Mouse (Mus musculus) Muller cell, postnatal 12 days (primary cell): Measurements from ENCODE around the gene Cd300lg.
A peak's percentile ranks its signal among the peaks of the same experiment; 100 is the strongest.

Experiments
- DNase-seq: peaks from one replicate; pipeline ENCODE4 v3.0.0-alpha.2; 2015; ENCODE audit errors: inconsistent ontology term

Gene Cd300lg

GRCm38 (mm10) chr11:102041350-102041949, at the start of gene Cd300lg:
TSS of gene Cd300lg (plus strand) at chr11:102041509.
- DNase-seq, result no peak

DNA sequence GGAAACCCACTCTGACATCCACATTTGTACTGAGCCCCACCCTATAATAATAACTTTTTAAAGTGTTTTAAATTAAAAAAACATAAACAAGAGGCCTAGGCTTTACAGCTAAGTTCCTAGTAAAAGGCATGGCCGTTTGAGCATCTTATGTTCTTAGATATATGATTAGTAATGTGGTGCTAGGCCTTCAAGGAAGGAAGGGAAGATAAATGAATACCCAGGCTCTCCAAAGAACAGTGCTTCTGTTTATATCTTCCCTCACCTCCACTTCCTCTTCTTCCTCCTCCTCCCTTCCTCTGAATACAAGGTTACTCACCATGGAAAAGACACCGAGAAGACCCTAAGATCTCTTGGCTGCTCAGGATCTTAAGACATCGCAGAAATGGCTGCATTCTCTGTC, 49.5 kb upstream of the Cd300lg start:
- no peak for DNase-seq

DNA sequence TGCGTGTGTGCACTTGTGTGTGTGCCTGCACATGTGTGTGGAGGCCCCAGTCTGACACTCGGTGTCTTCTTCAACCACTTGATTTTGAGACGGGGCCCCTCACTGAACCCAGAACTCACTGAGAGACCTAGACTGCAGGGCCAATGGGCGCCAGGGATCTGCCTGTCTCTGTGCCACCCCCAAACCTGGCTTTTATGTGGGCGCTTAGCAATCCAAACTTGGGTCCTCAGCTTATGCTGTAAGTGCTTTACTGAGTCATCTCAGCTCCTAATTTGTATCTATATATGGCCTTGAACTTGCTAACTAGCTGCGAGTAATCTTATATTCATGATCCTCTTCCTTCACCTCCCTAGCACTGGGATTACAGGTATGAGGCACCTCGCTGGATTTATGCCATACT, 48.9 kb upstream of the Cd300lg start:
- no peak for DNase-seq

DNA sequence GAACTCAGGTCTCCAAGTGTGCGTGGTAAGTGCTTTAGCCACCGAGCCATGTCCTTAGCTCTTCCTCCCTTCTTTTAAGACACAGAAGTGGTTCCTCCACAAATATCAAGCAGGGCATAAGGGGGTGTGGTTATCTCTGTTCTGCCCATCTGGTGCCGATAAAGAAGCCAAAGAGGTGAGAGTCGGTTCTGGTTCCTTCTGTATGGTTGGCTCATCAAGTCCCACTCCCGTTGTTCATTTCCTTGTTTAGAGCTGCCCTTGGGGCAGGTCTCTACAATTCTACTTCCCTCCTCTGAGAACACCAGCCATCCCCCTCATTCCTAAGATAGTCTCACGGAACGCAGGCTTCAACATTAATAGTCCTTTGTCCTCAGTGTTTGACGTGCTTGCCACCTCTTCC, 47.2 kb upstream of the Cd300lg start:
- DNase-seq, result no peak

DNA sequence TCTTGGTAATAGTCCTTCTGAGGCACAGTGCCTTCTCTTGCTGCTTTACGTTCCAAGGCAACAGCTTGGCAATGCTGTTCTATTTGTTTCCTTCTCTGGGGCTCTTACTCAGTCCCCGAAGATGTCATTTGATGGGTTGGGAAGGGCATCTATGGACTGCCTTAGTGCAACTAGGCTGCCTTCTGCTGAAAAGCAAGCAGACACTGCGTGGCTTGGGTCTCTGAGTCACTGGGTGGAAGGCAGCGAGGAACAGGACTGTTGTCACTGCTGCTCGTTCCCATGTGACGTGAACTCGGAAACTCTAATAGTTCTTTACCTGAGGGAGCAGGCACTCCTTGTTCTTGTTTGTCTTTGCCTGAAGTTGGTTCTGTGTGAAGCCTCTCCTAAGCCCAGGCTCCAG, 45.4 kb upstream of the Cd300lg start:
- no peak for DNase-seq

GRCm38 (mm10) chr11:101998258-101998657, 43.1 kb upstream of the Cd300lg start:
- peak; percentile 34 for DNase-seq

- DNase-seq, result no peak
These were observed 41.8 kb upstream of the Cd300lg start for GRCm38 (mm10) chr11:101999466-101999865.

- DNase-seq, result no peak
These were observed 37.1 kb upstream of the Cd300lg start for GRCm38 (mm10) chr11:102004251-102004650.

- DNase-seq, result no peak
These were observed 35.0 kb upstream of the Cd300lg start for GRCm38 (mm10) chr11:102006271-102006670.

- DNase-seq, result no peak
These were observed 34.6 kb upstream of the Cd300lg start for GRCm38 (mm10) chr11:102006688-102007087.

DNA sequence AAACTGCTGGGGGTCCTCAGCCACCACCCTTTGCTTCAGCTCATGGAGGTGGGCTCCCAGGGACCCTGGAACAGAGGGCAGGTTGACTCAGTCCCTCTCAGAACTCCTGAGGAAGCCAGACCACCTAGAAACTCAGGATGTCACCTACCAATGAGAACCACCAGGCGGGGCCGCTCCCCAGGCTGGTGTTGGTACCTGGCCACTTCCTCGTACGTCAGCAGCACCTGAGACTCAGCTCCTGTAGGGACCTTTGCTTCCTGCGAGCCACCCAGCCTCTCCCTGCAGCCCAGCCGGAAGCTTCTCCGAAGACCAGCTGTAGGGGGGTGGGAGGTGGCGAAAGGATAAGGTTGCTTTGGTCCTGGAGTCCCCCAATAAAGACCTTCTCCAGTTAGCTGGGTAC, 32.9 kb upstream of the Cd300lg start:
- DNase-seq, result no peak

DNA sequence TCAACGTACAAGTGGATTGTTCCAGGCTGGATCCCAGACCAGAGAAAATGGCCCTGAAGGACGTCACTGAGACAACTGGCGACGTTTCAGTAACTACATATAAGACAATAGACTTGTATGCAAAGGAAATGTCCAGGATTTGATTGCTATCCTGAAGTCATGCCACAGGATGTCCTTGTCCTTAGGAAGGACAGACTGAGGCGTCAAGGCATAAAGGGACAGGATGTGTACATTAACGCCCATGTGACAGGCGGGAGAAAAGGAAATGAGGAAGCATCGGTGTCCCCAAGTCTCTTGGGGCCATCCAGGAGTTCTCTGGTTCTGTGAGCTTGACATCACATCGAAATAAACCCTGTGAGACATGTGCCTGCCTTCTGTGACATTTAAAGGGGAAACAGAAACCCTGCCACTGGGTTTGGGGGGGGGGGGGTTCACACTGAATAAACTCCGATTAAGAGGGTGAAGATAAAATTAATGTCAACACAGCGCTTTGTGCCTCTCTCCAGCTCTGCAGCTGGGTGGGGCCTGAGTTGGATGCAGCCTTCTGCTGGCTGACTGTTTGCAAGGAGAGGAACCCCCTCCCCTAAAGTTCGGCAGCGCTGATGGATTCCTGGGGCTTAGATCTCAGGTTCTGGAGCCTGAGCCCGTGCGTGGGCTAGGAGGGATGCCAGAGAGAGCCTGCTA, 32.2 kb upstream of the Cd300lg start:
- DNase-seq, result no peak

- peak; percentile 19 for DNase-seq
These were observed 31.2 kb upstream of the Cd300lg start for GRCm38 (mm10) chr11:102010140-102010539.

DNA sequence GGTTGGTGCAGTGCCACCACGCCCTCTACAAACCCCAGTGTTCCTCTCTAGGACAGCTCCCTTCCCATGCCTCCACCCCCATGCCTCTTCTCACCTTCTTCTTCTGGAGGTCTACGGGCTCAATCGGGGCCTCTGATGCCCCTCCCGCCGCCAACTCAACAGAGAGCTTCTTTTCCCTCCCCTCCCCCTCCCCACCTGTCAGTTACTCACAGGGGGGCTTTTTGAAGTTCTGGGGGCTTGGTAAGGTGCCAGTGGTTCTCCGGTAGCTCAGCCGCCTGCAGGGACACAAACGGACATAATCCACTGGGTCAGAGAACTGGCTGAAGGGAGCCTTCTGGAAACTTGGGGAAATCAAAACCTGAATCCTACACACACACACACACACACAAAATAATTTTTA, 29.8 kb upstream of the Cd300lg start:
- no peak for DNase-seq

- no peak for DNase-seq
These were observed 28.1 kb upstream of the Cd300lg start for GRCm38 (mm10) chr11:102013201-102013600.

- no peak for DNase-seq
These were observed 25.8 kb upstream of the Cd300lg start for GRCm38 (mm10) chr11:102015472-102015871.

DNA sequence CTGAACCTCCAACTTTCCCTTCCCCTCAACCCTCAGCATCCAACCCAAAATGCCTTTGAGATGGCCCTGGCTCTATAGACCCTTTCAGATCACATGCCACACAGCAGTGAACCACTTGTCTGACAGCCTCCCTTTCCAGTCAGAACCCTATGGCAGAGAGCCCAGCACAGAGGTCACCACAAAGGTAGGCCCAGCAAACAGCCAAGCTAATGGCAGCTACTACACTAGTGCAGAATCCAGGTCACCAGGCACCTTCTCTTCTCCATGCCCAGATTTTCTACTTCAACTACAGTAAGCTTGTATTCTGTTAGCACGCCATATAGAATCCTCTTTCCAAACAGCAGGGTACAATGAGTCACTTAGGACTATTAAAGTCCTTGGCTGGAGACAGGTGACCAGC, 25.2 kb upstream of the Cd300lg start:
- no peak for DNase-seq

DNA sequence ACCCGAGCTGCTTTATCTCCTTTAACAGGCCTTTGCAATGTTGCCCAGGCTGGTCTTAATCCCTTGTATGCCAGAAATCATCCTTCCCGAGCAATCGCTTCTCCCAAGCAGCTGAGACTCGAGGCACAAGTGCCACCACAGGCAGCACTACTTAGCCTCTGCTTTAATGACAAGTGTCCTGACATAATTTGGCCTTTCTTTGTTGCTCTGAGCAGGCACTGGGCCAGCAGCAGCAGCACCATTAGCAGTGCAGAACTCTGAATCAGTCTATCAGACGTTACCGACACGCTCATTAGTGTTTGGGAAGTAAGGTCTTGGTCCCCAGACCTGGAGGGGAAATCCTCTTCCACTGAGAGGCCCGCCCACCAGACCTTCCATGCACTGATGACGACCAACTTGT, 21.6 kb upstream of the Cd300lg start:
- DNase-seq, result peak; percentile 24

DNA sequence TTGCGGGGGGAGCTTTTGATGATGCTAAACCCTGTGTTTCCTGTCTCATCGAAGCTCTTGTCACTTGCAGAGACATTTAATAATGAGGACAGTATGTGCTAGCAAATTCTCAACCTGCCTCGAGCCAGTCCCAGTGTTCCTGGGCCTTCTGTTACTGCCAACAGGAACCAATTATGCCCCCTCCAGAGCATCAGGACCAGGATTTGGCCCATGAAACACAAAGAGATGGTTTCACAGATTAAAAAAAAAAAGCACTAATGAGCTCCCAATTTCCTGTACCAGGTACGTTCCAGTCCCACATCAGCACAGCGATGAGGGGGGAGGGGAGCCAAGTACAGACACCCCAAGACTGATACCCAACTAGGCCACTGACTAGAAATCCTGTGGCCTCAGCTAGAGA, 20.1 kb upstream of the Cd300lg start:
- DNase-seq, result no peak

DNA sequence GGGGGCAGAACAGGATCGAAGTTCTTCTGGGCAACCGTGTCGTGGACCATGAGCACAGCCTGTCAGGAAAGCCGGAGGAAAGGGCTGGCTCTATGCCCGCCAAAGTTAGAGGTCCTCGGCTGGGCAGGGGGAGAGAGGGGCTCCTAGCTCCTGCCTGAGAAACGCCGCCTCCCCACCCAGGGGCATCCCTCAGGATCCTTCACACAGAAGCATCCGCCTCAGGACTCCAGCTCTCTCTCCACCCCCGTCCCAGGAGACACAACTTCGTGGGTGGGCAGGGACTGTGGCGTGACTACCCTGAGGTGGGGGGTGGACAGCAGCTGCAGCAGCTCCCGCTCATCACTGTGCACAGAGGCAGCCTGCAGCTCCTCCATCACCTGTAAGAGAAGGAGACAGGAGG, 17.9 kb upstream of the Cd300lg start:
- DNase-seq, result no peak

DNA sequence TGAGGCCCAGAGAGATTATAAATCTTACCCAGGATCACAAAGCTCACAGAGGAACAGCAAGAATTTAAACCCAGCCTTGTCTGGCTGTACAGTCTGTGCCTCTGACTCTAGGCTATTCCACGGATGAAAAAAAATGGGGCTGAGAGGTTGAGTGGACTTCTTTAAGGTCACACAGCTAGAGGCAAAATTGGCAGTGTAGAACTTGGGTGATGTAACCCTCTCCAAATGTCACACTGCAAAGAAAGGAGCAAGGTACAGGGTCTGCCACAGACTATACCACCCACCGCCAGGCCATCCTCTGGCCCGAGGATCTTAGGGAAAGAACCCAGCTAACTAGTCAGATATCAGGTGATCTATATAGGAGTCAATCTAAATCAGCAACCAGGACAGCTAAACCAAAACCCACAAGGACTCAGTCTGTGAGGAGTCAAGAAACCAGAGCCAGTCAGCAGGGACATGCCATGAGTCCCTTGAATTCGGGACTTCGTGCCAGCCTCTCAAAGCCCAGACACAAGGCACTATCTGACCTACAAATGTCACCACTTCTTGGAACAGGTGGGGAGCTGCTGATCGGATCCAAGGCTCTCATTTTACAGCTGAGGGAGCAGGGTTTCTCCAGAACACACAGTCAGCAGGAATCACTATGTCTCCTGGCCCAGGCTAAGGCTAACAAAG, 17.1 kb upstream of the Cd300lg start:
- DNase-seq, result no peak

- DNase-seq, result no peak
These were observed 16.4 kb upstream of the Cd300lg start for GRCm38 (mm10) chr11:102024875-102025274.

DNA sequence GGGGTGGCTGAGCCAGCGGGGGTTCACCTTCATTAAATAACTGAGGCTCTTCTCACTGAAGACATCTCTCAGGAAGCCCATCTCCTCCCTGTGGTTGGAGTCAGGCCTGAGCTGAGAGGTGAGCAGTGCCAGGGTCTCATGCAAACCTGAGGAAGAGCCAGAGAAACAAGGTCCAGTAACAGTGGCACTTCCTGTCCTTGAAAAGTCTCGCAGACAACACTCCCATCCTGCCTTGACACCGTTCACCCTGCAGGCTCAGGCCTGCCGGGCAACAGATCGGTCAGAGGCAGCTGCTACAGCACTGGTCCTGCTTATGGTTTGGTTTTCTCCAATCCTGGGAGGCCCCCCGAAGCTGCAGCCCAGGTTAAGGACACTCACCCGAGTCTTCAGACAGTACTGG, 16.0 kb upstream of the Cd300lg start:
- DNase-seq, result no peak
